Mouse (Mus musculus): ENCODE measurements at regions not wholly inside any gene's neighbourhood (a gene's known extent, or its start where the extent isn't known, plus 50 kb on each side); places are given as distances from the start of the nearest gene placed in this dataset.

DNA sequence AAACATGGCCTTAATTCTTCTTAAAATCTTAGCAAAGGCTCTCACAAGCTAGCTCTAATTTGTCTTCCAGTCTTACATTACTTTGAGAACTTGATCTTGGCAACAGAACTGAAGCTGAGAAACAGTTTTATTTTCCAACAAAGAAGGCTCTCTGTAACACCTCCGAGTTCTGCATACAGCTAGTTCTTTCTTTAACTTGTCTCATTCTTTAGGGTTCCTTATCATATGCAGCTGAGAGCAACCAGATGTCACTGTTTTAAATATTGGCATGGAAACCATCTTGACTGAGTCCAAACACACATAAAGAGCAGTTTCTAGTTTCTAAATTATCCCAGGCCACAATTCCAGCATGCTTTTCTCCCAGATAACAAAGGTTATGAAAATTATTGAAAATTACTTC is 969.9 kb downstream of the Diaph3 start:
- H3K27ac ChIP-seq (ENCODE audit: low read length): no peak overlapping the region
- WGBS: 22% methylated on average over 1 of the region's 1 CpGs
- H3K9ac ChIP-seq (replicated peaks; ENCODE audit: low read depth, low read length): no peak overlapping the region
- ATAC-seq (ENCODE audit: insufficient number of reproducible peaks, insufficient read depth, low FRiP score, low read depth): no peak
- no peaks in the 10 kb centered on the region for H3K9me3 ChIP-seq (ENCODE audit: control insufficient read depth, low read depth, low read length)
- H3K4me1 ChIP-seq (ENCODE audit: control insufficient read depth, insufficient read depth, low read length): no peaks in the 10 kb centered on the region
- no peak overlapping the region for H3K4me2 ChIP-seq (replicated peaks; ENCODE audit: low read depth, low read length)
- H3K27me3 ChIP-seq (ENCODE audit: control insufficient read depth, insufficient read depth, low read length): no peaks in the 10 kb centered on the region
- no peak overlapping the region for H3K4me3 ChIP-seq (ENCODE audit: low read depth, low read length)
- H3K36me3 ChIP-seq (ENCODE audit: control insufficient read depth, insufficient read depth, low read length): no peaks in the 10 kb centered on the region

- Histone ChIP-seq H3K4me3 (ENCODE audit: low read depth, low read length) (no peak overlapping the region), H3K4me2 (replicated peaks; ENCODE audit: low read depth, low read length) (no peak overlapping the region), H3K4me1 (ENCODE audit: control insufficient read depth, insufficient read depth, low read length) (no peaks in the 10 kb centered on the region), H3K9me3 (ENCODE audit: control insufficient read depth, low read depth, low read length) (no peaks in the 10 kb centered on the region), H3K27me3 (ENCODE audit: control insufficient read depth, insufficient read depth, low read length) (no peaks in the 10 kb centered on the region), H3K27ac (ENCODE audit: low read length) (no peak overlapping the region), H3K9ac (replicated peaks; ENCODE audit: low read depth, low read length) (no peak overlapping the region), H3K36me3 (ENCODE audit: control insufficient read depth, insufficient read depth, low read length) (no peaks in the 10 kb centered on the region)
- no peak for ATAC-seq (ENCODE audit: insufficient number of reproducible peaks, insufficient read depth, low FRiP score, low read depth)
- WGBS: 88% methylated on average over 10 of the region's 10 CpGs
Observed at GRCm38 (mm10) chr14:86159151-86159550, 981.9 kb downstream of the Diaph3 start.

DNA sequence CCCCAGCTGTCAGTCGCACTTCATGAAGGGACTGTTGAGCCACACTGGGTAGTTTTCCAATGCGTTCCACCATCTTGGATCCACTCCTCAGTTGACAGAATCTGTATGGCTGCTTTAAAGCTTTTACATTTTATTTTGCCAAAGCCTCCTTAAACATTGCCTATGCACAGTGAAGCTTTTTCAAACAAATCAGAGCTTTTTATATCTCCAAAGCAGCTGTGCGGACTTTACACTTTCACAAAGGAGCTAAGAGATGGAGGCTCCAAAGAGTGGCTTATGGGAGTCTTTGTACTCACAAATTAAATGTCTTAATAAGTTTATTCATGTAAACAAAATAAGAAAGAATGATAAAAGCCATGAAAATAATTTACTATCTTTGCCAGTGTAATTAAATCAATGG is 986.3 kb downstream of the Diaph3 start:
- no peak overlapping the region for H3K9ac ChIP-seq (replicated peaks; ENCODE audit: low read depth, low read length)
- no peak overlapping the region for H3K4me2 ChIP-seq (replicated peaks; ENCODE audit: low read depth, low read length)
- no peak overlapping the region for H3K27ac ChIP-seq (ENCODE audit: low read length)
- WGBS: 87% methylated on average over 3 of the region's 3 CpGs
- no peaks in the 10 kb centered on the region for H3K27me3 ChIP-seq (ENCODE audit: control insufficient read depth, insufficient read depth, low read length)
- no peak for ATAC-seq (ENCODE audit: insufficient number of reproducible peaks, insufficient read depth, low FRiP score, low read depth)
- H3K4me1 ChIP-seq (ENCODE audit: control insufficient read depth, insufficient read depth, low read length): no peaks in the 10 kb centered on the region
- H3K4me3 ChIP-seq (ENCODE audit: low read depth, low read length): no peak overlapping the region
- H3K9me3 ChIP-seq (ENCODE audit: control insufficient read depth, low read depth, low read length): no peaks in the 10 kb centered on the region
- H3K36me3 ChIP-seq (ENCODE audit: control insufficient read depth, insufficient read depth, low read length): no peaks in the 10 kb centered on the region

DNA sequence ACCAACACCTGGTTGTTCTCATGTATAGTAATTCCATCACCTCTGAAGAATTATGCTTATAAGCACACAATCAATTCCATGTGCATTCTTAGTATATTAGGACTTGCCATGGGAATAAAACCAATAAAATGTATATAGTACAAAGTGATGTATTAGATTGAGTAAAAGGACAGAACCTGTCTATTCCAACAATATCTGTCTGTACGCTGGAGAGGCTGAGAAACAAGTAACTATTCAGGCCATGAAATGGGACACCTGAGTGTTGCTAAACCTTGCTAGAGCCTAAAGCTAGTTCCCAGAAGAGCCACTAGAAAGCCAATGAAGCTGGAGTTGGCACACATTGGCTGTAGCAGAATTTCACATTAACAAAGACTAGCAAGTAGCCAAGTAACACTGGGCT is 989.8 kb downstream of the Diaph3 start:
- ATAC-seq (ENCODE audit: insufficient number of reproducible peaks, insufficient read depth, low FRiP score, low read depth): no peak

DNA sequence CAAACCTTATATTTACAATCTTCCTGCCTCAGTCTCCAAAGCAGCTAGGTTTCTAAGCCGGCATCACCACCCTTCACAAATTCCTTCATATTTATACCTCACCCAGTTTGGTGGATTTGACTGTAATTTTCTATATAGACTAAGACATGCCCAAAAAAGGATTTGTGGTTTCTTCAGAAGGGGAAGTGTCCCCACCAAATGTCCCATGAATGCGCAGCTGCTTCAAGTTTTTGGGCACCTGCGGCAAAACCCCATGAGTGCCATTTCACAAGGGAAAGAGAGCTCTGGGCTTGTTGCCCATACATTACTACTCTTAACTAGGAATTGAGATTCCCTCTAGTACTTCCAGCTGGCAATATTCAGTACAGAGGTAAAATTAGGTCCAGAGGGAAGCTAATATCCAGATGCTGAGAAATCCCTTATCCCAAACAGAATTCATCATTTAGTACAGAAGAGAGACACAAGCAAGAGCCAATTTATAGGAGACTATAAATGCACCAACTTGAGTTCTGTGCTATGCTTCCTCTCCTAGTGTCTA is 990.6 kb downstream of the Diaph3 start:
- no peaks in the 10 kb centered on the region for H3K27me3 ChIP-seq (ENCODE audit: control insufficient read depth, insufficient read depth, low read length)
- no peak overlapping the region for H3K9ac ChIP-seq (replicated peaks; ENCODE audit: low read depth, low read length)
- H3K4me3 ChIP-seq (ENCODE audit: low read depth, low read length): no peak overlapping the region
- 92% methylated on average over 3 of the region's 3 CpGs for WGBS
- H3K9me3 ChIP-seq (ENCODE audit: control insufficient read depth, low read depth, low read length): no peaks in the 10 kb centered on the region
- no peak for ATAC-seq (ENCODE audit: insufficient number of reproducible peaks, insufficient read depth, low FRiP score, low read depth)
- no peaks in the 10 kb centered on the region for H3K4me1 ChIP-seq (ENCODE audit: control insufficient read depth, insufficient read depth, low read length)
- no peak overlapping the region for H3K4me2 ChIP-seq (replicated peaks; ENCODE audit: low read depth, low read length)
- H3K27ac ChIP-seq (ENCODE audit: low read length): no peak overlapping the region
- H3K36me3 ChIP-seq (ENCODE audit: control insufficient read depth, insufficient read depth, low read length): no peaks in the 10 kb centered on the region

More for the DNA sequence above, 989.8 kb downstream of the Diaph3 start:
- no peaks in the 10 kb centered on the region for H3K27me3 ChIP-seq (ENCODE audit: control insufficient read depth, insufficient read depth, low read length)
- H3K27ac ChIP-seq (ENCODE audit: low read length): no peak overlapping the region
- no peaks in the 10 kb centered on the region for H3K9me3 ChIP-seq (ENCODE audit: control insufficient read depth, low read depth, low read length)
- H3K9ac ChIP-seq (replicated peaks; ENCODE audit: low read depth, low read length): no peak overlapping the region
- no peaks in the 10 kb centered on the region for H3K36me3 ChIP-seq (ENCODE audit: control insufficient read depth, insufficient read depth, low read length)
- WGBS: 92% methylated on average over 1 of the region's 1 CpGs
- H3K4me1 ChIP-seq (ENCODE audit: control insufficient read depth, insufficient read depth, low read length): no peaks in the 10 kb centered on the region
- H3K4me2 ChIP-seq (replicated peaks; ENCODE audit: low read depth, low read length): no peak overlapping the region
- H3K4me3 ChIP-seq (ENCODE audit: low read depth, low read length): no peak overlapping the region

DNA sequence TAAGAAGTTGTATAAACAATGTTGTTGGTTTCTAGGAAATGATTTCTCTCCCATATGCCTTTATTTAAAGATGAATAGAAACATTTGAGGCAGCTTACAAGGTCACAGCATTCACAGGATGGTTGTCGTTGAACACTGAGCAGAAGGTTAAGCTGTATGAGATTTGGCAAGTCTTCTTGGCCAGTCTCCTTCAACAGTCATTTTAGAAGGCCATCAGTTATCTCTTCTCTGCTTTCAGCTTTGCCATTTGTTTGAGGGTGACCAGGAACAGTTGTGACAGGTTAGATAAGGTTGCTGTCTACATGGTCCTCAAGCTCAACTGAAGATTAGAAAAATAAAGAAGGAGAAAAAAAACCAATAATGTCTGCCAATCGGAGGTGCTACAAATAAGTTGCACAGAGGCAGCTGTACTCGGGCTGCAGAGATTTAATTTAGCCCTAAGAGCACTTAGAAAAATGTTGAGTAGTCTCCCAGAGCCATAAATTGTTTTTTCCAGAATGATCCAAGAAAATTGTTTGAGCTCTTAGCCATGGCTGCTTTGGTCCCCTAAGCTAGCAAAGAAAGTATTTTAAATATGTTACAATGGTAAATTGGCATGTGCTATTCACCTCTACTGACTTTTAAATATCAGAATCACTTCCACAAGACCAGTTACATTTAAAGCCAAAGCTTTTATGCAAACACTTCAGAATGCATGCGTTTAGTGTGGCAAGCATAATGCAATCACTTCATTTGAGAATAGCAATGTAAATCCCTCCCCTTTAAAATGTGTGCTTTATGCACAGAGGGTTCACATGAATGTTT is 1025.6 kb downstream of the Diaph3 start:
- Histone ChIP-seq H3K9me3 (ENCODE audit: control insufficient read depth, low read depth, low read length) (no peaks in the 10 kb centered on the region), H3K4me3 (ENCODE audit: low read depth, low read length) (no peak overlapping the region), H3K36me3 (ENCODE audit: control insufficient read depth, insufficient read depth, low read length) (no peaks in the 10 kb centered on the region), H3K27ac (ENCODE audit: low read length) (no peak overlapping the region), H3K4me1 (ENCODE audit: control insufficient read depth, insufficient read depth, low read length) (no peaks in the 10 kb centered on the region), H3K27me3 (ENCODE audit: control insufficient read depth, insufficient read depth, low read length) (no peaks in the 10 kb centered on the region), H3K4me2 (replicated peaks; ENCODE audit: low read depth, low read length) (no peak overlapping the region), H3K9ac (replicated peaks; ENCODE audit: low read depth, low read length) (no peak overlapping the region)
- no peak for ATAC-seq (ENCODE audit: insufficient number of reproducible peaks, insufficient read depth, low FRiP score, low read depth)
- 47% methylated on average over 4 of the region's 4 CpGs for WGBS

- 17% methylated on average over 1 of the region's 1 CpGs for WGBS
- no peaks in the 10 kb centered on the region for H3K27me3 ChIP-seq (ENCODE audit: control insufficient read depth, insufficient read depth, low read length)
- ATAC-seq (ENCODE audit: insufficient number of reproducible peaks, insufficient read depth, low FRiP score, low read depth): peak; percentile 37; the same call in 1 of the 2 replicates
Observed at GRCm38 (mm10) chr14:86101497-86101896, 1039.5 kb downstream of the Diaph3 start.

GRCm38 (mm10) chr14:86070313-86071100 is 1070.5 kb downstream of the Diaph3 start:
- H3K27ac ChIP-seq (ENCODE audit: low read length): no peak overlapping the region
- no peak overlapping the region for H3K4me3 ChIP-seq (ENCODE audit: low read depth, low read length)
- no peaks in the 10 kb centered on the region for H3K27me3 ChIP-seq (ENCODE audit: control insufficient read depth, insufficient read depth, low read length)
- ATAC-seq (ENCODE audit: insufficient number of reproducible peaks, insufficient read depth, low FRiP score, low read depth): no peak
- no peak overlapping the region for H3K4me2 ChIP-seq (replicated peaks; ENCODE audit: low read depth, low read length)
- no peaks in the 10 kb centered on the region for H3K9me3 ChIP-seq (ENCODE audit: control insufficient read depth, low read depth, low read length)
- no peaks in the 10 kb centered on the region for H3K36me3 ChIP-seq (ENCODE audit: control insufficient read depth, insufficient read depth, low read length)
- H3K9ac ChIP-seq (replicated peaks; ENCODE audit: low read depth, low read length): no peak overlapping the region
- H3K4me1 ChIP-seq (ENCODE audit: control insufficient read depth, insufficient read depth, low read length): no peaks in the 10 kb centered on the region
- WGBS: 45% methylated on average over 6 of the region's 6 CpGs

More at GRCm38 (mm10) chr14:86101497-86101896, 1039.5 kb downstream of the Diaph3 start:
- Histone ChIP-seq H3K9me3 (ENCODE audit: control insufficient read depth, low read depth, low read length) (no peaks in the 10 kb centered on the region), H3K4me1 (ENCODE audit: control insufficient read depth, insufficient read depth, low read length) (no peaks in the 10 kb centered on the region), H3K9ac (replicated peaks; ENCODE audit: low read depth, low read length) (no peak overlapping the region), H3K36me3 (ENCODE audit: control insufficient read depth, insufficient read depth, low read length) (no peaks in the 10 kb centered on the region), H3K27ac (ENCODE audit: low read length) (no peak overlapping the region), H3K4me3 (ENCODE audit: low read depth, low read length) (no peak overlapping the region), H3K4me2 (replicated peaks; ENCODE audit: low read depth, low read length) (no peak overlapping the region)

All from stomach, embryonic 14.5 days (tissue).